ENCODE assay signal across 9 mouse cellular contexts in genomic region chr17:13681686-13682085, GRCm38 (mm10).
DNase-seq lines count a peak whose midpoint lies in the region; ATAC-seq lines count a peak whose summit lies in the region.
"Had no signal": no experiment of that assay in that cellular context is flagged by ENCODE, and none has a peak within 500 bp of the region (broad histone marks: within the 10 kb centered on the region; RNA-seq: fewer than 3 reads in every experiment).

No protein-coding gene starts in this region.

- H3K27me3 ChIP-seq in hindbrain, embryonic 10.5 days (ENCODE audit: insufficient read depth, poor library complexity, severe bottlenecking), result no peaks in the 10 kb centered on the region
- H3K27me3 ChIP-seq in hindbrain, embryonic 11.5 days (ENCODE audit: control insufficient read depth, insufficient read depth, low read length), result no peaks in the 10 kb centered on the region
- no peaks in the 10 kb centered on the region for H3K27me3 ChIP-seq in intestine, embryonic 16.5 days (replicated peaks; ENCODE audit: control insufficient read depth, insufficient read depth, low read length)

- H3K4me3 ChIP-seq in hindbrain, embryonic 10.5 days, result peak overlapping the region; percentile 45; the same call in 1 of the 2 replicates
- no peak overlapping the region for H3K4me3 ChIP-seq in hindbrain, embryonic 11.5 days (ENCODE audit: low read depth, low read length)
- peak overlapping the region; percentile 48 for H3K4me3 ChIP-seq in intestine, embryonic 16.5 days (ENCODE audit: low read length)

- H3K4me1 ChIP-seq in hindbrain, embryonic 10.5 days (replicated peaks), result peaks cover 74% of the 10 kb centered on the region
- peaks cover 6% of the 10 kb centered on the region; the same call in 1 of the 2 replicates for H3K4me1 ChIP-seq in hindbrain, embryonic 11.5 days (replicated peaks; ENCODE audit: control insufficient read depth, insufficient read depth, low read length)
- peaks cover 18% of the 10 kb centered on the region for H3K4me1 ChIP-seq in intestine, embryonic 16.5 days (ENCODE audit: control insufficient read depth, insufficient read depth, low read length)

- H3K4me2 ChIP-seq in hindbrain, embryonic 11.5 days (replicated peaks; ENCODE audit: low read depth, low read length), result no peak overlapping the region
- H3K4me2 ChIP-seq in intestine, embryonic 16.5 days (ENCODE audit: low read depth, low read length), result peak overlapping the region; percentile 44

- no peaks in the 10 kb centered on the region for H3K36me3 ChIP-seq in hindbrain, embryonic 10.5 days
- H3K36me3 ChIP-seq in hindbrain, embryonic 11.5 days (ENCODE audit: control insufficient read depth, insufficient read depth, low read length), result no peaks in the 10 kb centered on the region
- H3K36me3 ChIP-seq in intestine, embryonic 16.5 days (ENCODE audit: control insufficient read depth, insufficient read depth, low read length), result no peaks in the 10 kb centered on the region

- no peak overlapping the region for H3K9ac ChIP-seq in hindbrain, embryonic 11.5 days (ENCODE audit: low read depth, low read length)
- peak overlapping the region; percentile 65; the same call in 1 of the 2 replicates for H3K9ac ChIP-seq in intestine, embryonic 16.5 days (ENCODE audit: low read depth, low read length)

- 95% methylated on average over 6 of the region's 6 CpGs for WGBS in hindbrain, embryonic 10.5 days
- WGBS in hindbrain, embryonic 11.5 days, result 93% methylated on average over 5 of the region's 6 CpGs
- WGBS in intestine, embryonic 16.5 days, result 84% methylated on average over 5 of the region's 6 CpGs

- 0 out of 2 replicates have a peak, but pooled peaks cover 3% of the 10 kb centered on the region for H3K9me3 ChIP-seq in hindbrain, embryonic 10.5 days
- no peaks in the 10 kb centered on the region for H3K9me3 ChIP-seq in hindbrain, embryonic 11.5 days (ENCODE audit: control insufficient read depth, low read length)
- H3K9me3 ChIP-seq in intestine, embryonic 16.5 days (ENCODE audit: control insufficient read depth, low read length), result peaks cover 4% of the 10 kb centered on the region; the same call in 1 of the 2 replicates

- no peak for ATAC-seq in hindbrain, embryonic 11.5 days (ENCODE audit: low FRiP score)
- no peak for ATAC-seq in intestine, embryonic 16.5 days

- H3K27ac ChIP-seq in hindbrain, embryonic 10.5 days, result 0 out of 2 replicates have a peak overlapping the region, but pooled peaks have one; percentile 12
- no peak overlapping the region for H3K27ac ChIP-seq in hindbrain, embryonic 11.5 days (ENCODE audit: low read depth, low read length)
- peak overlapping the region; percentile 94 for H3K27ac ChIP-seq in intestine, embryonic 16.5 days (ENCODE audit: low read length)

- no peak for DNase-seq in hindbrain, embryonic 10.5 days (ENCODE audit: low spot score)
- DNase-seq in hindbrain, embryonic 11.5 days (ENCODE audit: low spot score), result no peak
- peak; percentile 57 for DNase-seq in 3T3-L1 (ENCODE audit: low read depth, low spot score)
- DNase-seq in ES-CJ7 (ENCODE audit: low read depth, low spot score), result peak; percentile 75
- DNase-seq in thymus, postnatal 14 days, result no peak
- DNase-seq in thymus, postnatal 4 days, result no peak
- no peak for DNase-seq in cerebellum, adult 9-11 months
- DNase-seq: adrenal gland, adult 8-10 months had no signal

Comparison
In these comparisons a context has a peak if more than half of its experiments do, and no peak if none do; other contexts are left out.
1. DNase-seq: peak in 3T3-L1 (single experiment) and ES-CJ7 (single experiment); none in hindbrain, embryonic 10.5 days (single experiment), hindbrain, embryonic 11.5 days (single experiment), thymus, postnatal 14 days (single experiment), thymus, postnatal 4 days (single experiment) and cerebellum, adult 9-11 months (single experiment).